Mouse (Mus musculus) embryonic facial prominence, embryonic 13.5 days (tissue): ENCODE measurements around the gene Odf2l. TPM values are rescaled to one million over a fixed set of nuclear protein-coding genes. Genes with fewer than 3 reads are reported as not detected.

Source experiments
- ATAC-seq: fragments of 200-750 bp; cut with Nextera tagmentation; 2 replicates; pipeline ENCODE4 v1.8.0; 2017; ENCODE audit warnings: low read depth; ENCODE audit not compliant: insufficient number of reproducible peaks, insufficient read depth, low FRiP score, low TSS enrichment
- H3K27ac ChIP-seq: fragments of 300-500 bp; sonication (generic); 2 replicates; pipeline ENCODE4 v1.5.1; 2015; ENCODE audit warnings: moderate library complexity, mild to moderate bottlenecking, inconsistent platforms
- H3K27me3 ChIP-seq: fragments of 300-500 bp; sonication (generic); 2 replicates; pipeline ENCODE4 v1.6.1; 2015; ENCODE audit warnings: mild to moderate bottlenecking, inconsistent platforms
- H3K36me3 ChIP-seq: fragments of 300-500 bp; sonication (generic); 2 replicates; pipeline ENCODE4 v1.6.1; 2015; ENCODE audit warnings: mild to moderate bottlenecking, inconsistent platforms
- H3K4me1 ChIP-seq: fragments of 300-500 bp; sonication (generic); 2 replicates; pipeline ENCODE4 v1.6.1; 2015; ENCODE audit warnings: inconsistent platforms
- H3K4me2 ChIP-seq: fragments of 300-500 bp; sonication (generic); 2 replicates; pipeline ENCODE4 v1.6.1; 2015; ENCODE audit warnings: moderate library complexity, mild to moderate bottlenecking, inconsistent platforms
- H3K4me3 ChIP-seq: fragments of 300-500 bp; sonication (generic); 2 replicates; pipeline ENCODE4 v1.5.1; 2015; ENCODE audit warnings: mild to moderate bottlenecking, inconsistent platforms
- H3K9ac ChIP-seq: fragments of 300-500 bp; sonication (generic); 2 replicates; pipeline ENCODE4 v1.6.1; 2015; ENCODE audit warnings: mild to moderate bottlenecking, inconsistent platforms
- H3K9me3 ChIP-seq: fragments of 300-500 bp; sonication (generic); 2 replicates; pipeline ENCODE4 v1.6.1; 2016; ENCODE audit warnings: inconsistent platforms
- WGBS: fragments of 180-500 bp; shearing (Covaris S2); methylation state at CpG from one replicate; pipeline ENCODE4 v1.1.7; 2015; ENCODE audit warnings: mixed read lengths; 5-methylcytosine and 5-hydroxymethylcytosine counted together
- polyA plus RNA-seq: library from polyadenylated mRNA; unstranded; fragments of >200 nt; fragmentation: Nextera tagmentation; extraction: Ambion mirVana; gene quantifications from 2 replicates; pipeline ENCODE4 v1.2.1, GENCODE M21; 2015

The Odf2l gene
- polyA plus RNA-seq, 1 experiment from 2014 or later: 18.0 TPM

- no peaks in the 10 kb centered on the region for H3K9me3 ChIP-seq
- no peak overlapping the region for H3K9ac ChIP-seq
- no peaks in the 10 kb centered on the region for H3K27me3 ChIP-seq
- no peak for ATAC-seq
- 89% methylated on average over 10 of the region's 10 CpGs for WGBS
- H3K27ac ChIP-seq: no peak overlapping the region
- H3K4me1 ChIP-seq: no peaks in the 10 kb centered on the region
- peaks cover 16% of the 10 kb centered on the region for H3K36me3 ChIP-seq
- no peak overlapping the region for H3K4me2 ChIP-seq
- H3K4me3 ChIP-seq: no peak overlapping the region
Measured at GRCm38 (mm10) chr3:145143856-145144255, 25.5 kb downstream of the Odf2l start.

- no peak overlapping the region for H3K4me2 ChIP-seq
- no peak overlapping the region for H3K9ac ChIP-seq
- H3K27me3 ChIP-seq: no peaks in the 10 kb centered on the region
- ATAC-seq: no peak
- H3K27ac ChIP-seq: no peak overlapping the region
- H3K36me3 ChIP-seq: peaks cover 14% of the 10 kb centered on the region
- 94% methylated on average over 9 of the region's 9 CpGs for WGBS
- H3K4me1 ChIP-seq: no peaks in the 10 kb centered on the region
- no peak overlapping the region for H3K4me3 ChIP-seq
- no peaks in the 10 kb centered on the region for H3K9me3 ChIP-seq
Measured at GRCm38 (mm10) chr3:145146871-145147270, 28.5 kb downstream of the Odf2l start.

GRCm38 (mm10) chr3:145147483-145147882 is 29.1 kb downstream of the Odf2l start:
- H3K36me3 ChIP-seq: peaks cover 14% of the 10 kb centered on the region
- H3K4me1 ChIP-seq: no peaks in the 10 kb centered on the region
- no peaks in the 10 kb centered on the region for H3K9me3 ChIP-seq
- H3K4me3 ChIP-seq: no peak overlapping the region
- no peak overlapping the region for H3K9ac ChIP-seq
- no peak overlapping the region for H3K4me2 ChIP-seq
- no peak for ATAC-seq
- 71% methylated on average over 2 of the region's 2 CpGs for WGBS
- H3K27ac ChIP-seq: no peak overlapping the region
- H3K27me3 ChIP-seq: no peaks in the 10 kb centered on the region

GRCm38 (mm10) chr3:145147952-145148351 is 29.6 kb downstream of the Odf2l start:
- Histone ChIP-seq H3K36me3 (peaks cover 14% of the 10 kb centered on the region), H3K4me3 (no peak overlapping the region), H3K27me3 (no peaks in the 10 kb centered on the region), H3K9me3 (no peaks in the 10 kb centered on the region), H3K9ac (no peak overlapping the region), H3K4me1 (no peaks in the 10 kb centered on the region), H3K27ac (no peak overlapping the region), H3K4me2 (no peak overlapping the region)
- ATAC-seq: no peak

GRCm38 (mm10) chr3:145151092-145151491 is 32.7 kb downstream of the Odf2l start:
- 90% methylated on average over 7 of the region's 7 CpGs for WGBS
- no peak overlapping the region for H3K9ac ChIP-seq
- ATAC-seq: no peak
- H3K4me3 ChIP-seq: no peak overlapping the region
- no peaks in the 10 kb centered on the region for H3K4me1 ChIP-seq
- H3K27me3 ChIP-seq: no peaks in the 10 kb centered on the region
- H3K9me3 ChIP-seq: no peaks in the 10 kb centered on the region
- no peak overlapping the region for H3K4me2 ChIP-seq
- no peak overlapping the region for H3K27ac ChIP-seq
- peaks cover 30% of the 10 kb centered on the region for H3K36me3 ChIP-seq

GRCm38 (mm10) chr3:145151933-145152332 is 33.5 kb downstream of the Odf2l start:
- no peak overlapping the region for H3K4me2 ChIP-seq
- H3K4me1 ChIP-seq: peaks cover 1% of the 10 kb centered on the region; the same call in 1 of the 2 replicates
- peaks cover 26% of the 10 kb centered on the region for H3K36me3 ChIP-seq

GRCm38 (mm10) chr3:145156883-145157282 is 38.5 kb downstream of the Odf2l start:
- Histone ChIP-seq H3K9me3 (no peaks in the 10 kb centered on the region), H3K4me2 (no peak overlapping the region), H3K4me1 (peaks cover 4% of the 10 kb centered on the region; the same call in 1 of the 2 replicates), H3K4me3 (no peak overlapping the region), H3K27ac (0 out of 2 replicates have a peak overlapping the region, but pooled peaks have one; percentile 35), H3K9ac (no peak overlapping the region), H3K36me3 (peaks cover 16% of the 10 kb centered on the region; the same call in 1 of the 2 replicates), H3K27me3 (no peaks in the 10 kb centered on the region)
- 51% methylated on average over 6 of the region's 6 CpGs for WGBS
- no peak for ATAC-seq

More at GRCm38 (mm10) chr3:145151933-145152332, 33.5 kb downstream of the Odf2l start:
- Histone ChIP-seq H3K9me3 (no peaks in the 10 kb centered on the region), H3K4me3 (no peak overlapping the region), H3K9ac (no peak overlapping the region), H3K27me3 (no peaks in the 10 kb centered on the region), H3K27ac (no peak overlapping the region)
- 79% methylated on average over 7 of the region's 7 CpGs for WGBS
- no peak for ATAC-seq

GRCm38 (mm10) chr3:145158441-145158840 is 40.1 kb downstream of the Odf2l start:
- WGBS: 98% methylated on average over 3 of the region's 3 CpGs
- H3K4me1 ChIP-seq: peaks cover 4% of the 10 kb centered on the region; the same call in 1 of the 2 replicates
- peaks cover 16% of the 10 kb centered on the region; the same call in 1 of the 2 replicates for H3K36me3 ChIP-seq
- no peak overlapping the region for H3K9ac ChIP-seq
- no peak overlapping the region for H3K4me3 ChIP-seq
- no peak for ATAC-seq
- no peak overlapping the region for H3K4me2 ChIP-seq
- no peaks in the 10 kb centered on the region for H3K9me3 ChIP-seq
- H3K27me3 ChIP-seq: no peaks in the 10 kb centered on the region
- no peak overlapping the region for H3K27ac ChIP-seq

- no peaks in the 10 kb centered on the region for H3K27me3 ChIP-seq
- H3K4me3 ChIP-seq: no peak overlapping the region
- H3K9ac ChIP-seq: no peak overlapping the region
- 95% methylated on average over 11 of the region's 11 CpGs for WGBS
- no peaks in the 10 kb centered on the region for H3K9me3 ChIP-seq
- ATAC-seq: no peak
- H3K27ac ChIP-seq: no peak overlapping the region
- no peaks in the 10 kb centered on the region for H3K36me3 ChIP-seq
- H3K4me2 ChIP-seq: no peak overlapping the region
- H3K4me1 ChIP-seq: 0 out of 2 replicates have a peak, but pooled peaks cover 3% of the 10 kb centered on the region
Measured at GRCm38 (mm10) chr3:145166741-145167140, 48.4 kb downstream of the Odf2l start.

- Histone ChIP-seq H3K27me3 (no peaks in the 10 kb centered on the region), H3K4me1 (peaks cover 5% of the 10 kb centered on the region), H3K9me3 (no peaks in the 10 kb centered on the region), H3K4me2 (no peak overlapping the region), H3K36me3 (no peaks in the 10 kb centered on the region), H3K4me3 (no peak overlapping the region), H3K27ac (no peak overlapping the region), H3K9ac (no peak overlapping the region)
- no peak for ATAC-seq
- WGBS: 70% methylated on average over 5 of the region's 5 CpGs
Measured at GRCm38 (mm10) chr3:145167766-145168165, 49.4 kb downstream of the Odf2l start.

- Histone ChIP-seq H3K9me3 (no peaks in the 10 kb centered on the region), H3K4me3 (no peak overlapping the region), H3K36me3 (no peaks in the 10 kb centered on the region), H3K27me3 (no peaks in the 10 kb centered on the region), H3K4me1 (peaks cover 9% of the 10 kb centered on the region), H3K27ac (no peak overlapping the region), H3K4me2 (no peak overlapping the region), H3K9ac (no peak overlapping the region)
- ATAC-seq: no peak
- 66% methylated on average over 13 of the region's 13 CpGs for WGBS
Measured at GRCm38 (mm10) chr3:145168844-145169696, 50.7 kb downstream of the Odf2l start.

GRCm38 (mm10) chr3:145170028-145170427 is 51.6 kb downstream of the Odf2l start:
- Histone ChIP-seq H3K4me3 (no peak overlapping the region), H3K4me2 (no peak overlapping the region), H3K4me1 (peaks cover 6% of the 10 kb centered on the region), H3K9me3 (no peaks in the 10 kb centered on the region), H3K27me3 (no peaks in the 10 kb centered on the region), H3K36me3 (no peaks in the 10 kb centered on the region), H3K27ac (no peak overlapping the region), H3K9ac (no peak overlapping the region)
- ATAC-seq: no peak
- 87% methylated on average over 4 of the region's 4 CpGs for WGBS
